Mouse (Mus musculus) lung, embryonic 16.5 days (tissue): ENCODE data around the gene Kirrel3. TPM values are rescaled to one million over a fixed set of nuclear protein-coding genes. Genes with fewer than 3 reads are reported as not detected.

Experiments used
- ATAC-seq: fragments of 200-750 bp; cut with Nextera tagmentation; 2 replicates; pipeline ENCODE4 v1.8.0; 2017; ENCODE audit warnings: low read depth, mild to moderate bottlenecking, moderate library complexity
- H3K27ac ChIP-seq: fragments of 300-500 bp; sonication (generic); 2 replicates; pipeline ENCODE4 v1.5.1; 2014; ENCODE audit warnings: mild to moderate bottlenecking, control low read depth, low read length
- H3K27me3 ChIP-seq: fragments of 300-500 bp; sonication (generic); 2 replicates; pipeline ENCODE4 v1.6.1; 2014; ENCODE audit warnings: low read depth, low read length, mixed read lengths; ENCODE audit not compliant: control insufficient read depth, insufficient read depth
- H3K36me3 ChIP-seq: fragments of 300-500 bp; sonication (generic); 2 replicates; pipeline ENCODE4 v1.6.1; 2014; ENCODE audit warnings: low read length; ENCODE audit not compliant: control insufficient read depth, insufficient read depth
- H3K4me1 ChIP-seq: fragments of 300-500 bp; sonication (generic); replicated peaks from 2 replicates; pipeline ENCODE4 v1.6.1; 2014; ENCODE audit warnings: low read length, mixed read lengths; ENCODE audit not compliant: control insufficient read depth, insufficient read depth
- H3K4me2 ChIP-seq: fragments of 300-500 bp; sonication (generic); 2 replicates; pipeline ENCODE4 v1.6.1; 2014; ENCODE audit warnings: low read depth, low read length, control low read depth
- H3K4me3 ChIP-seq: fragments of 300-500 bp; sonication (generic); 2 replicates; pipeline ENCODE4 v1.5.1; 2014; ENCODE audit warnings: mild to moderate bottlenecking, low read length, control low read depth
- H3K9ac ChIP-seq: fragments of 300-500 bp; sonication (generic); 2 replicates; pipeline ENCODE4 v1.6.1; 2014; ENCODE audit warnings: low read length, control low read depth
- H3K9me3 ChIP-seq: fragments of 300-500 bp; sonication (generic); 2 replicates; pipeline ENCODE4 v1.6.1; 2016; ENCODE audit warnings: low read length; ENCODE audit not compliant: control insufficient read depth
- WGBS: fragments of 180-500 bp; shearing (Covaris S2); extraction: QIAGEN DNeasy Blood & Tissue Kit; methylation state at CpG from one replicate; pipeline ENCODE4 v1.1.7; 2014; 5-methylcytosine and 5-hydroxymethylcytosine counted together
- polyA plus RNA-seq: library from polyadenylated mRNA; unstranded; fragments of >200 nt; fragmentation: Nextera tagmentation; extraction: Ambion mirVana; gene quantifications from 2 replicates; pipeline ENCODE4 v1.2.1, GENCODE M21; 2015

Kirrel3 gene
- polyA plus RNA-seq, 1 experiment from 2014 or later, result 1.2 TPM

GRCm38 (mm10) chr9:34992201-34992600 is 506.5 kb downstream of the Kirrel3 start:
- H3K4me1 ChIP-seq, result peaks cover 24% of the 10 kb centered on the region
- H3K9ac ChIP-seq, result no peak overlapping the region
- H3K4me3 ChIP-seq, result no peak overlapping the region
- ATAC-seq, result peak; percentile 54
- no peaks in the 10 kb centered on the region for H3K36me3 ChIP-seq
- peak overlapping the region; percentile 81 for H3K27ac ChIP-seq
- no peaks in the 10 kb centered on the region for H3K9me3 ChIP-seq
- no peak overlapping the region for H3K4me2 ChIP-seq
- 25% methylated on average over 4 of the region's 4 CpGs for WGBS
- no peaks in the 10 kb centered on the region for H3K27me3 ChIP-seq

GRCm38 (mm10) chr9:34993467-34994211 is 507.9 kb downstream of the Kirrel3 start:
- H3K9me3 ChIP-seq, result no peaks in the 10 kb centered on the region
- H3K4me2 ChIP-seq, result no peak overlapping the region
- H3K9ac ChIP-seq, result no peak overlapping the region
- H3K4me1 ChIP-seq, result peaks cover 24% of the 10 kb centered on the region
- H3K4me3 ChIP-seq, result no peak overlapping the region
- no peaks in the 10 kb centered on the region for H3K27me3 ChIP-seq
- WGBS, result 47% methylated on average over 4 of the region's 4 CpGs
- peak; percentile 87 for ATAC-seq
- H3K36me3 ChIP-seq, result no peaks in the 10 kb centered on the region
- peak overlapping the region; percentile 81 for H3K27ac ChIP-seq

- no peak for ATAC-seq
- no peaks in the 10 kb centered on the region for H3K36me3 ChIP-seq
- no peak overlapping the region for H3K27ac ChIP-seq
- 75% methylated on average over 2 of the region's 2 CpGs for WGBS
- no peaks in the 10 kb centered on the region for H3K9me3 ChIP-seq
- H3K4me3 ChIP-seq, result no peak overlapping the region
- peaks cover 24% of the 10 kb centered on the region for H3K4me1 ChIP-seq
- no peak overlapping the region for H3K9ac ChIP-seq
- no peaks in the 10 kb centered on the region for H3K27me3 ChIP-seq
- no peak overlapping the region for H3K4me2 ChIP-seq
These were observed 509.4 kb downstream of the Kirrel3 start for GRCm38 (mm10) chr9:34995078-34995477.

GRCm38 (mm10) chr9:34995660-34996378 is 510.1 kb downstream of the Kirrel3 start:
- Histone ChIP-seq H3K9ac (no peak overlapping the region), H3K4me2 (no peak overlapping the region), H3K27me3 (no peaks in the 10 kb centered on the region), H3K36me3 (no peaks in the 10 kb centered on the region), H3K27ac (no peak overlapping the region), H3K9me3 (no peaks in the 10 kb centered on the region), H3K4me1 (peaks cover 24% of the 10 kb centered on the region), H3K4me3 (no peak overlapping the region)
- 67% methylated on average over 15 of the region's 15 CpGs for WGBS
- ATAC-seq, result no peak

GRCm38 (mm10) chr9:34997880-34998865 is 512.5 kb downstream of the Kirrel3 start:
- Histone ChIP-seq H3K9ac (no peak overlapping the region), H3K4me1 (peaks cover 13% of the 10 kb centered on the region), H3K9me3 (no peaks in the 10 kb centered on the region), H3K4me2 (no peak overlapping the region), H3K27me3 (no peaks in the 10 kb centered on the region), H3K4me3 (no peak overlapping the region), H3K36me3 (no peaks in the 10 kb centered on the region), H3K27ac (no peak overlapping the region)
- no peak for ATAC-seq
- WGBS, result 36% methylated on average over 9 of the region's 9 CpGs

GRCm38 (mm10) chr9:35004113-35004512 is 518.4 kb downstream of the Kirrel3 start:
- H3K9me3 ChIP-seq, result no peaks in the 10 kb centered on the region
- no peak for ATAC-seq
- 71% methylated on average over 4 of the region's 4 CpGs for WGBS

GRCm38 (mm10) chr9:35007697-35008341 is 522.1 kb downstream of the Kirrel3 start:
- H3K9me3 ChIP-seq, result no peaks in the 10 kb centered on the region
- no peaks in the 10 kb centered on the region for H3K36me3 ChIP-seq
- H3K27me3 ChIP-seq, result no peaks in the 10 kb centered on the region
- H3K9ac ChIP-seq, result no peak overlapping the region
- peak; percentile 51; the same call in 1 of the 2 replicates for ATAC-seq
- no peak overlapping the region for H3K4me3 ChIP-seq
- peaks cover 3% of the 10 kb centered on the region; the same call in 1 of the 2 replicates for H3K4me1 ChIP-seq
- WGBS, result 59% methylated on average over 14 of the region's 14 CpGs
- H3K4me2 ChIP-seq, result no peak overlapping the region
- H3K27ac ChIP-seq, result no peak overlapping the region

More at GRCm38 (mm10) chr9:35004113-35004512, 518.4 kb downstream of the Kirrel3 start:
- Histone ChIP-seq H3K27me3 (no peaks in the 10 kb centered on the region), H3K36me3 (no peaks in the 10 kb centered on the region), H3K27ac (no peak overlapping the region), H3K4me3 (no peak overlapping the region), H3K9ac (no peak overlapping the region), H3K4me2 (no peak overlapping the region), H3K4me1 (peaks cover 3% of the 10 kb centered on the region; the same call in 1 of the 2 replicates)

GRCm38 (mm10) chr9:35016762-35017161 is 531.1 kb downstream of the Kirrel3 start:
- Histone ChIP-seq H3K4me3 (no peak overlapping the region), H3K4me1 (peaks cover 18% of the 10 kb centered on the region), H3K36me3 (no peaks in the 10 kb centered on the region), H3K4me2 (no peak overlapping the region), H3K9me3 (no peaks in the 10 kb centered on the region), H3K27me3 (no peaks in the 10 kb centered on the region), H3K27ac (no peak overlapping the region), H3K9ac (no peak overlapping the region)
- WGBS, result 55% methylated on average over 4 of the region's 4 CpGs
- ATAC-seq, result peak; percentile 43; the same call in 1 of the 2 replicates
